Mouse (Mus musculus) mouse trophoblast stem cell (cell line): Measurements from ENCODE around the gene Camta1.

Source experiments
- in situ Hi-C, 2 experiments: fragments of 300-500 bp; cut with MseI, MboI; formaldehyde crosslinking; loops; 2 replicates in 1 of 2; 3 replicates in 1 of 2; pipeline ENCODE4 v1.15.1; 2025

Camta1 gene

GRCm38 (mm10) chr4:150869276-150870197, 992.1 kb downstream of the Camta1 start:
- in situ Hi-C loops, result loop anchor here in 1 of 2 experiments (25.0 kb wide), 1 partner anchor 207 kb away; the partner anchor contains the start of gene Slc45a1

DNA sequence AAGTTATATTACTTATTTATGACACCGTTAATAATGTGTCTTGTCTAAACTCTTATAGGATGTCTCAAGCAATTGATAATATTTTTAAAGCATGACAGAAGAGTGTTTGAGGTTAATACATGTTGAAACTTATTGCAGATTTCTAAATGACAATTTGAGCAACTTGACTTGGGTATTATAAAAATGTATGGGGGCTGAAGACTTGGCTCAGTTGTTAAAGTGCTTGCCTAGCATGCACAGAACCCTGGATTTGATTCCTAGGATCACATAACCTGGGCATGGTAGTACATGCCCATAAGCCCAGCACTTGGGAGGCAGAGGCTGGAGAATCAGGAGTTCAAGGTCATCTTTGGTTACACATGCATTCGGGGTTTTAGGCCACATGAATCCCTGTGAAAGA, 992.8 kb downstream of the Camta1 start:
- in situ Hi-C loops, result loop anchor here in 1 of 2 experiments (25.0 kb wide), 1 partner anchor 207 kb away; the partner anchor contains the start of gene Slc45a1

GRCm38 (mm10) chr4:150868161-150868560, 993.5 kb downstream of the Camta1 start:
- in situ Hi-C loops, result loop anchor here in 1 of 2 experiments (25.0 kb wide), 1 partner anchor 206 kb away; the partner anchor contains the start of gene Slc45a1
